Mouse (Mus musculus) midbrain, embryonic 11.5 days (tissue): ENCODE results near the gene Gria2. TPM values are rescaled to one million over a fixed set of nuclear protein-coding genes. Genes with fewer than 3 reads are reported as not detected.

Experiments used
- ATAC-seq: fragments of 200-750 bp; cut with Nextera tagmentation; 2 replicates; pipeline ENCODE4 v1.8.0; 2017; ENCODE audit warnings: moderate TSS enrichment, moderate library complexity; ENCODE audit not compliant: low FRiP score
- DNase-seq: peaks from one replicate; pipeline ENCODE4 v3.0.0; 2015; ENCODE audit warnings: low spot score; ENCODE audit errors: missing footprints
- H3K27ac ChIP-seq: fragments of 300-500 bp; sonication (generic); 2 replicates; pipeline ENCODE4 v1.5.1; 2014; ENCODE audit warnings: low read depth, low read length
- H3K27me3 ChIP-seq: fragments of 300-500 bp; sonication (generic); 2 replicates; pipeline ENCODE4 v1.6.1; 2014; ENCODE audit warnings: mild to moderate bottlenecking, low read length, moderate library complexity, mixed read lengths; ENCODE audit not compliant: control insufficient read depth, insufficient read depth
- H3K36me3 ChIP-seq: fragments of 300-500 bp; sonication (generic); 2 replicates; pipeline ENCODE4 v1.6.1; 2014; ENCODE audit warnings: mild to moderate bottlenecking, low read length, moderate library complexity, mixed read lengths; ENCODE audit not compliant: control insufficient read depth, insufficient read depth
- H3K4me1 ChIP-seq: fragments of 300-500 bp; sonication (generic); 2 replicates; pipeline ENCODE4 v1.6.1; 2014; ENCODE audit warnings: low read length; ENCODE audit not compliant: control insufficient read depth, insufficient read depth
- H3K4me2 ChIP-seq: fragments of 300-500 bp; sonication (generic); 2 replicates; pipeline ENCODE4 v1.6.1; 2014; ENCODE audit warnings: mild to moderate bottlenecking, moderate library complexity
- H3K4me3 ChIP-seq: fragments of 300-500 bp; sonication (generic); 2 replicates; pipeline ENCODE4 v1.5.1; 2014; ENCODE audit warnings: low read depth, low read length
- H3K9ac ChIP-seq: fragments of 300-500 bp; sonication (generic); 2 replicates; pipeline ENCODE4 v1.6.1; 2014; ENCODE audit warnings: low read length
- H3K9me3 ChIP-seq: fragments of 300-500 bp; sonication (generic); 2 replicates; pipeline ENCODE4 v1.6.1; 2016; ENCODE audit warnings: low read length; ENCODE audit not compliant: control insufficient read depth
- WGBS: fragments of 180-500 bp; shearing (Covaris S2); extraction: QIAGEN DNeasy Blood & Tissue Kit; methylation state at CpG from one replicate; pipeline ENCODE4 v1.1.7; 2014; 5-methylcytosine and 5-hydroxymethylcytosine counted together
- polyA plus RNA-seq: library from polyadenylated mRNA; unstranded; fragments of >200 nt; fragmentation: Nextera tagmentation; extraction: Ambion mirVana; gene quantifications from 2 replicates; pipeline ENCODE4 v1.2.1, GENCODE M21; 2014

Gria2 gene
- polyA plus RNA-seq, 1 experiment from 2014 or later = 12.0 TPM

GRCm38 (mm10) chr3:80805327-80805726 lies 2.7 kb upstream of the Gria2 start:
- Histone ChIP-seq H3K9me3 (no peaks in the 10 kb centered on the region), H3K4me3 (no peak overlapping the region), H3K27ac (no peak overlapping the region), H3K36me3 (no peaks in the 10 kb centered on the region), H3K4me2 (no peak overlapping the region), H3K9ac (no peak overlapping the region), H3K27me3 (0 out of 2 replicates have a peak, but pooled peaks cover under 1% of the 10 kb centered on the region), H3K4me1 (0 out of 2 replicates have a peak, but pooled peaks cover 1% of the 10 kb centered on the region)
- 4% methylated on average over 1 of the region's 1 CpGs for WGBS
- ATAC-seq (no peak), DNase-seq (peak; percentile 88)

- Histone ChIP-seq H3K4me3 (no peak overlapping the region), H3K27me3 (0 out of 2 replicates have a peak, but pooled peaks cover 2% of the 10 kb centered on the region), H3K4me2 (no peak overlapping the region), H3K9ac (no peak overlapping the region), H3K9me3 (no peaks in the 10 kb centered on the region), H3K4me1 (0 out of 2 replicates have a peak, but pooled peaks cover 3% of the 10 kb centered on the region), H3K27ac (no peak overlapping the region), H3K36me3 (no peaks in the 10 kb centered on the region)
- no peak for DNase-seq
- 72% methylated on average over 1 of the region's 1 CpGs for WGBS
- no peak for ATAC-seq
Observed at GRCm38 (mm10) chr3:80803811-80804210, 1.2 kb upstream of the Gria2 start.

- Histone ChIP-seq H3K36me3 (no peaks in the 10 kb centered on the region), H3K27ac (peak overlapping the region; percentile 20; the same call in 1 of the 2 replicates)
Observed at GRCm38 (mm10) chr3:80803211-80803610, 576 bp upstream of the Gria2 start.

DNA sequence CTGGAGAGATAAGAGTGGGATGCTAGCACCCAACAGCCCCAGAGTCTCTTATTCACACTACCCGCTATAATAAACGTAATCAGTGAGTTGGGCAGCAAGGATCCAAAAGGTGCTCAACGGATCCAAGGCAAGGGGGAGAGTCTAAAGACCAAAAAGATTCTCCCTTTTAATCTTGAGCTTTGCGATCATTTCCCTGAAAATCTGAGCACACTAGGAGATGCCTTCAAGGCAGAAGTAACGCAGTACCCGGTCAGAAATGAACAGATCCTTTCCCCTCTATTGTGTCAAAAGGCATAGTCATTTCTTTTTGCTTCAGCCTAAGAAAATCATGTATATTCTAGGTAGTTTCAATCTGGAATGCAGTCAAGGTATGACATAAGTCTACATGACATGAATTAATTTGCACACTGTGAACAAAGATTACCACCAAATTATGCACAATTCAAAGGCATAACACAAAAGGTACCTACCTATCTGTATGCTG lies 766 bp downstream of the Gria2 start:
- no peaks in the 10 kb centered on the region for H3K9me3 ChIP-seq
- H3K4me1 ChIP-seq = 0 out of 2 replicates have a peak, but pooled peaks cover 3% of the 10 kb centered on the region
- peak; percentile 87 for DNase-seq
- H3K4me2 ChIP-seq = peak overlapping the region; percentile 87
- 25% methylated on average over 6 of the region's 6 CpGs for WGBS
- H3K9ac ChIP-seq = peak overlapping the region; percentile 73
- H3K27me3 ChIP-seq = 0 out of 2 replicates have a peak, but pooled peaks cover 2% of the 10 kb centered on the region
- no peak for ATAC-seq
- peak overlapping the region; percentile 49 for H3K4me3 ChIP-seq
- H3K36me3 ChIP-seq = no peaks in the 10 kb centered on the region
- H3K27ac ChIP-seq = no peak overlapping the region; the same call in 1 of the 2 replicates

More at GRCm38 (mm10) chr3:80803211-80803610, 576 bp upstream of the Gria2 start:
- Histone ChIP-seq H3K9ac (peak overlapping the region; percentile 66), H3K9me3 (no peaks in the 10 kb centered on the region), H3K27me3 (0 out of 2 replicates have a peak, but pooled peaks cover 2% of the 10 kb centered on the region), H3K4me1 (0 out of 2 replicates have a peak, but pooled peaks cover 3% of the 10 kb centered on the region), H3K4me3 (peak overlapping the region; percentile 49), H3K4me2 (peak overlapping the region; percentile 87)
- WGBS = 58% methylated on average over 8 of the region's 8 CpGs
- DNase-seq = no peak
- ATAC-seq = no peak

DNA sequence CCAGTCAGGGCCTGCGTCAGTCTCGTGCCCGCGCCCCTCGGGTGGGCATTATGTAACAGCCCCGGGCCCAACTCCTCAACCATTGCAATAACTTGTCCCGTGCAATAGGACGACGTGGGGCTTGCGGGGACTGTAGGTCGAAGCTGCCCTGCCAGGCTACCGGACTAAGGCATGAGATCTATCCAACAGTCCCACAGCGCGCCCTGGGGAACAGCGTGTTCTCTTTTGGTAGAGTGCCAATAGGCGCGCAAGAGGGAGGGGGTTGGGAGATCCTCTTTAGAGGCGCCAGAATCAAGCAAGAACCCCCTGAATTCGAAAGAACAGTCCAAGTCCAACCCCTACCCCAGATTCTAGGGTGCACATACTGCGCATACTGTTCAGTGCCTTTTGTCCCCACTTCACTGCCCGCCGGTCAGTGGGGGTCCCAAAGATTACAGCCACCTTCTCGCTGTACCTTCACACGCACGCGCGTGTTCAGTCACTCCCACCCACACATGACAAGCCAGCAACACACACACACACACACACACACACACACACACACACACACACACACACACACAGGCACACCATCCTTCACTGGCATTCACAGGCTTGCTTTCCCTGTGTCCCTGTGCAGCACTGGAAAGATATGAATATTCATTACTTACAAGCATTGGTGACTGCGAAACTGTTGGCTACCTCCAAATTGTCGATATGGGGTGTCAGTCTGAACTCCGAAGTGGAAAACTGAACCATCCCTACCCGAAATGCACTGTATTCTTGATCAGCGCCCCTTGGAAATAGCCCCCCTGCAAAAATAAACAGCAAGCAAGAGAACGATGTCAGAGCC lies 1.4 kb downstream of the Gria2 start:
- Histone ChIP-seq H3K4me1 (0 out of 2 replicates have a peak, but pooled peaks cover 3% of the 10 kb centered on the region), H3K9me3 (no peaks in the 10 kb centered on the region), H3K27ac (0 out of 2 replicates have a peak overlapping the region, but pooled peaks have one; percentile 30), H3K27me3 (0 out of 2 replicates have a peak, but pooled peaks cover 2% of the 10 kb centered on the region), H3K9ac (peak overlapping the region; percentile 73), H3K4me3 (peak overlapping the region; percentile 49), H3K36me3 (no peaks in the 10 kb centered on the region), H3K4me2 (peak overlapping the region; percentile 87)
- ATAC-seq (peak; percentile 64), DNase-seq (peak; percentile 96)
- 7% methylated on average over 33 of the region's 33 CpGs for WGBS

DNA sequence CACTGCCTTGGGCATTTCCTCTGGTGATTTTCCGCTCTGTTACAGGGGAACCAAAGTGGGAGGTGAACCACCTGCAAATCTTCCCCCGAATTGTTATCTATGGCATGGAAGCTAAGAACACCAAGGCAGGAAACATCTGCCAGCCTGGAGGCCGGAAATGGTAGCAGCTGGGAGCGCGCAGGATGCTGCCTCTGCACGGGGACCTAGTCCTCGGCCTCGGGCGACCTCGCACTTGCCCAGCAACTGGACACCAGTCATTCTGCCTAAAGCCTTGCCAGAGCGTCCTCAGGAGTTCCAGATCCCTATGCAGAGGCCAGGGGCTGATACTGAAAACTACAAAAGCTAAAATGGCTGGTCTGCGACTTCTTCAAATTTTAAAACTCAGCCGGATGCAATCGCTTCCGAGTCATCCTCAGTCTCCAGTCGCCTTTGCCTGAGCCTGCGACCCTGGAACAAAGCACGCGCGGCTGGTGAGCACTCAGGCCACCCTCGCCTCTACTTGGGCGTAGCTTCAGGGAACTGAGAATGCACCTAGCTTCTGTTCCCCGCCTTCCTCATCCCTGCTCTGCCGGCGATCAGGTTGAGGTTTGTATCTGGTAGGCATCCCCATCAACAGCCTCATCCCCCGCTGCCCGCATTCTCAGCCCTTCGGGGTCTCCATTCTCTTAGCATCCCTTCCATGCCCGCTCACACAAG lies 2.2 kb downstream of the Gria2 start:
- Histone ChIP-seq H3K36me3 (no peaks in the 10 kb centered on the region), H3K27me3 (0 out of 2 replicates have a peak, but pooled peaks cover 2% of the 10 kb centered on the region), H3K27ac (peak overlapping the region; percentile 30; the same call in 1 of the 2 replicates), H3K4me3 (peak overlapping the region; percentile 49), H3K4me2 (peak overlapping the region; percentile 87), H3K9me3 (no peaks in the 10 kb centered on the region), H3K9ac (peak overlapping the region; percentile 73), H3K4me1 (0 out of 2 replicates have a peak, but pooled peaks cover 3% of the 10 kb centered on the region)
- peak; percentile 55 for ATAC-seq
- whole genome bisulfite sequencing = 3% methylated on average over 29 of the region's 29 CpGs
- peak; percentile 95 for DNase-seq

DNA sequence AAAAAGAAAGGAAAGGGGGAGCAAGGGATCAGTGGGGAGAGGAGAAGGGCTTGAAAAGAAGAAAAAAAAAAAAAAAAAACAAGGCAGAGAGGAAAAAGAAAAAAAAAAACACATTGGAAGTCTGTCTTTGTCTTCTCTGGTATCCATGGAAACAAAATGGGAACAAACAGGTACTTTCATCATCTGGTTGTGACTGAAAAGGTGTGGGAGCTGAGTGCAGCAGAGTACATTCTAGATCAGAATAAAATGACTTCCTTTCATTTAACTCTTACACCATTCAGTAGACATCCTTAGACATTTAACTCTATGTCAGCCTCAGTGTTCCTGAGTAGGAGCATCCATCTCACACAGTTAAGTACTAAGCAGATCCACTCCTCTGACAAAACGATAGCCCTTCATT lies 4.7 kb downstream of the Gria2 start:
- Histone ChIP-seq H3K27me3 (0 out of 2 replicates have a peak, but pooled peaks cover 2% of the 10 kb centered on the region), H3K36me3 (no peaks in the 10 kb centered on the region), H3K4me1 (0 out of 2 replicates have a peak, but pooled peaks cover 3% of the 10 kb centered on the region), H3K4me3 (no peak overlapping the region), H3K4me2 (no peak overlapping the region), H3K9ac (no peak overlapping the region), H3K9me3 (no peaks in the 10 kb centered on the region), H3K27ac (no peak overlapping the region)
- WGBS = 74% methylated on average over 1 of the region's 1 CpGs
- DNase-seq (no peak), ATAC-seq (no peak)

GRCm38 (mm10) chr3:80796764-80797163 lies 5.9 kb downstream of the Gria2 start:
- Histone ChIP-seq H3K27me3 (0 out of 2 replicates have a peak, but pooled peaks cover 2% of the 10 kb centered on the region), H3K27ac (no peak overlapping the region), H3K4me2 (no peak overlapping the region), H3K4me3 (no peak overlapping the region), H3K4me1 (0 out of 2 replicates have a peak, but pooled peaks cover 3% of the 10 kb centered on the region), H3K36me3 (no peaks in the 10 kb centered on the region), H3K9ac (no peak overlapping the region), H3K9me3 (no peaks in the 10 kb centered on the region)
- no peak for DNase-seq
- ATAC-seq = no peak
